Mouse (Mus musculus): ENCODE data around the gene Pcx. TPM values are rescaled to one million over a fixed set of nuclear protein-coding genes. Genes with fewer than 3 reads are reported as not detected.

The Pcx gene
- polyA plus RNA-seq, 1 experiment from 2014 or later, result 16.7 TPM

- Histone ChIP-seq H3K27me3 (ENCODE audit: control insufficient read depth, insufficient read depth, low read length) (peaks cover 16% of the 10 kb centered on the region), H3K27ac (ENCODE audit: low read depth, low read length) (no peak within 1 kb of the TSS), H3K36me3 (ENCODE audit: control insufficient read depth, insufficient read depth, low read length) (no peaks in the 10 kb centered on the region), H3K4me3 (ENCODE audit: low read length) (peak within 1 kb of the TSS; percentile 55), H3K9ac (ENCODE audit: low read depth, low read length) (peak within 1 kb of the TSS; percentile 70), H3K4me2 (replicated peaks; ENCODE audit: low read depth, low read length) (peak within 1 kb of the TSS; percentile 99), H3K4me1 (ENCODE audit: control insufficient read depth, insufficient read depth, low read length) (0 out of 2 replicates have a peak, but pooled peaks cover 3% of the 10 kb centered on the region), H3K9me3 (ENCODE audit: control insufficient read depth, low read length) (no peaks in the 10 kb centered on the region)
- WGBS, result 27% methylated on average over 21 of the region's 21 CpGs
- no peak; the same call in 1 of the 2 replicates for ATAC-seq (ENCODE audit: low FRiP score, low TSS enrichment)
Observed at GRCm38 (mm10) chr19:4477345-4478189, 32.7 kb upstream of the Pcx start, which contains the start of gene Syt12. Gene Syt12 (minus strand): TSS chr19:4477447.

- Histone ChIP-seq H3K4me3 (ENCODE audit: low read length) (no peak overlapping the region), H3K9ac (ENCODE audit: low read depth, low read length) (no peak overlapping the region), H3K36me3 (ENCODE audit: control insufficient read depth, insufficient read depth, low read length) (no peaks in the 10 kb centered on the region), H3K27me3 (ENCODE audit: control insufficient read depth, insufficient read depth, low read length) (peaks cover 16% of the 10 kb centered on the region), H3K4me2 (replicated peaks; ENCODE audit: low read depth, low read length) (no peak overlapping the region), H3K9me3 (ENCODE audit: control insufficient read depth, low read length) (no peaks in the 10 kb centered on the region), H3K27ac (ENCODE audit: low read depth, low read length) (no peak overlapping the region), H3K4me1 (ENCODE audit: control insufficient read depth, insufficient read depth, low read length) (0 out of 2 replicates have a peak, but pooled peaks cover 3% of the 10 kb centered on the region)
- no peak for ATAC-seq (ENCODE audit: low FRiP score, low TSS enrichment)
- WGBS, result 38% methylated on average over 1 of the region's 1 CpGs
Observed at GRCm38 (mm10) chr19:4478190-4478516, 32.1 kb upstream of the Pcx start.

DNA sequence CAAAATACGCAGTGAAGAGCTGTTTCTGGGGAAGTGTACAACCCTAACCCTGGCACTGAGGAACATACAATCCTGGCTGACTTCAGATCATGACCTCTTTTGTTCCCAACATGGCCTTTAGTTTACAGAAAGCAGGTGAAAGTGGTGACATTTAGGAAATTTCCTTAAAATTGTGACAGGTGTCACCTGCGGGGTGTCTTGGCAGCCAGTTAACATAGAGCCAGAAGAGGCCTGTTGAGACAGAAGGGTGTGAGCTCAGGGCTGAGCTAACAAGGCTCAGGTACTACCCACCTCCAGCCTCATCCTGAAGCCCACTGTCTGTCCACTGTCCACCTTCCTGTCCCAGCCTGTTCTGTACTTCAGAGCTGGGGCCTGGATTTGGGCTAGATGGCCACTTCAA lies 30.2 kb upstream of the Pcx start:
- H3K36me3 ChIP-seq (ENCODE audit: control insufficient read depth, insufficient read depth, low read length), result no peaks in the 10 kb centered on the region
- H3K9me3 ChIP-seq (ENCODE audit: control insufficient read depth, low read length), result no peaks in the 10 kb centered on the region
- 0 out of 2 replicates have a peak, but pooled peaks cover 8% of the 10 kb centered on the region for H3K4me1 ChIP-seq (ENCODE audit: control insufficient read depth, insufficient read depth, low read length)
- 79% methylated on average over 2 of the region's 2 CpGs for WGBS
- no peak overlapping the region for H3K4me2 ChIP-seq (replicated peaks; ENCODE audit: low read depth, low read length)
- no peak overlapping the region for H3K9ac ChIP-seq (ENCODE audit: low read depth, low read length)
- no peak overlapping the region for H3K4me3 ChIP-seq (ENCODE audit: low read length)
- no peak overlapping the region for H3K27ac ChIP-seq (ENCODE audit: low read depth, low read length)
- H3K27me3 ChIP-seq (ENCODE audit: control insufficient read depth, insufficient read depth, low read length), result peaks cover 16% of the 10 kb centered on the region
- no peak for ATAC-seq (ENCODE audit: low FRiP score, low TSS enrichment)

- Histone ChIP-seq H3K4me1 (ENCODE audit: control insufficient read depth, insufficient read depth, low read length) (0 out of 2 replicates have a peak, but pooled peaks cover 12% of the 10 kb centered on the region), H3K9ac (ENCODE audit: low read depth, low read length) (no peak overlapping the region), H3K4me2 (replicated peaks; ENCODE audit: low read depth, low read length) (no peak overlapping the region), H3K4me3 (ENCODE audit: low read length) (no peak overlapping the region), H3K9me3 (ENCODE audit: control insufficient read depth, low read length) (no peaks in the 10 kb centered on the region), H3K36me3 (ENCODE audit: control insufficient read depth, insufficient read depth, low read length) (no peaks in the 10 kb centered on the region), H3K27ac (ENCODE audit: low read depth, low read length) (no peak overlapping the region), H3K27me3 (ENCODE audit: control insufficient read depth, insufficient read depth, low read length) (peaks cover 10% of the 10 kb centered on the region)
- no peak for ATAC-seq (ENCODE audit: low FRiP score, low TSS enrichment)
- WGBS, result 45% methylated on average over 4 of the region's 4 CpGs
Observed at GRCm38 (mm10) chr19:4481326-4481725, 28.9 kb upstream of the Pcx start.

DNA sequence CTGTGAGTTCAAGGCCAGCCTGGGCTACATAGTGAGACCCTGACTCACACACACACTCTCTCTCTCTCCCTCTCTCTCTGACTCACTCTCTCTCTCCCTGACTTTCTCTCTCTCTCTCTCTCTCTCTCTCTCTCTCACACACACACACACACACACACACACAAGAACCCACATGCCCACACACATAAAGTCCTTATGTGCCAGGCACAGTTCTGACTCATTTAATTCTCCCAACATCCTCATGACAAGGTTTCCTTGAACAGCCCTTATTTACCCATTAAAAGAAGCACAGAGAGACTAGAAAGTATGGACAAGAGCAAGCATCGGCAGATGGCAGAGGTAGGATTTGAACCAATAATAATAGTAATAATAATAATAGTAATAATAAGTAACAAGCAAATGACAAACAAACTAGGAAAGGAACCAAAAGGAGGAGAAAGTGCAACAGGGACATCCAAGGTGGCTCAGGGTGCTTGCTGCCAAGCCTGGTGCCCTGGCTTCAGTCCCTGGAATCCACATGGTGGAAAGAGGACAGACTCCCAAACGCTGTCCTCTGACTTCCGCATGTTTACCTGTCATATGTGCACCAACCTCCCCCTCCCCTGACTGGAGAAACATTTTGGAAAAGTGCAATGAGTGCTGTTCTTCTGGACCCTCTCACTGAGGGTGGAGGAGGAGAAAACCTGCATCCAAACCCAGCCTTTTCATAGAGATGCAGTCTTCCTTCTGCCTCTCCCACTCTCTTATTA lies 28.0 kb upstream of the Pcx start:
- Histone ChIP-seq H3K27me3 (ENCODE audit: control insufficient read depth, insufficient read depth, low read length) (0 out of 2 replicates have a peak, but pooled peaks cover under 1% of the 10 kb centered on the region), H3K27ac (ENCODE audit: low read depth, low read length) (no peak overlapping the region), H3K9ac (ENCODE audit: low read depth, low read length) (no peak overlapping the region), H3K4me2 (replicated peaks; ENCODE audit: low read depth, low read length) (no peak overlapping the region), H3K4me1 (ENCODE audit: control insufficient read depth, insufficient read depth, low read length) (0 out of 2 replicates have a peak, but pooled peaks cover 9% of the 10 kb centered on the region), H3K36me3 (ENCODE audit: control insufficient read depth, insufficient read depth, low read length) (no peaks in the 10 kb centered on the region), H3K4me3 (ENCODE audit: low read length) (no peak overlapping the region), H3K9me3 (ENCODE audit: control insufficient read depth, low read length) (no peaks in the 10 kb centered on the region)
- 81% methylated on average over 3 of the region's 3 CpGs for WGBS
- no peak for ATAC-seq (ENCODE audit: low FRiP score, low TSS enrichment)

- Histone ChIP-seq H3K4me1 (ENCODE audit: control insufficient read depth, insufficient read depth, low read length) (0 out of 2 replicates have a peak, but pooled peaks cover 8% of the 10 kb centered on the region), H3K4me2 (replicated peaks; ENCODE audit: low read depth, low read length) (no peak overlapping the region), H3K36me3 (ENCODE audit: control insufficient read depth, insufficient read depth, low read length) (no peaks in the 10 kb centered on the region), H3K9me3 (ENCODE audit: control insufficient read depth, low read length) (no peaks in the 10 kb centered on the region), H3K9ac (ENCODE audit: low read depth, low read length) (no peak overlapping the region), H3K4me3 (ENCODE audit: low read length) (no peak overlapping the region), H3K27me3 (ENCODE audit: control insufficient read depth, insufficient read depth, low read length) (no peaks in the 10 kb centered on the region), H3K27ac (ENCODE audit: low read depth, low read length) (peak overlapping the region; percentile 10)
- 0 out of 2 replicates have a peak, but pooled peaks have one; percentile 40 for ATAC-seq (ENCODE audit: low FRiP score, low TSS enrichment)
- WGBS, result 9% methylated on average over 5 of the region's 5 CpGs
Observed at GRCm38 (mm10) chr19:4485006-4485405, 25.3 kb upstream of the Pcx start.

- H3K9ac ChIP-seq (ENCODE audit: low read depth, low read length), result no peak overlapping the region
- WGBS, result 87% methylated on average over 2 of the region's 2 CpGs
- 0 out of 2 replicates have a peak, but pooled peaks cover 8% of the 10 kb centered on the region for H3K4me1 ChIP-seq (ENCODE audit: control insufficient read depth, insufficient read depth, low read length)
- no peaks in the 10 kb centered on the region for H3K9me3 ChIP-seq (ENCODE audit: control insufficient read depth, low read length)
- ATAC-seq (ENCODE audit: low FRiP score, low TSS enrichment), result no peak
- H3K27ac ChIP-seq (ENCODE audit: low read depth, low read length), result no peak overlapping the region
- no peak overlapping the region for H3K4me3 ChIP-seq (ENCODE audit: low read length)
- H3K4me2 ChIP-seq (replicated peaks; ENCODE audit: low read depth, low read length), result no peak overlapping the region
- H3K36me3 ChIP-seq (ENCODE audit: control insufficient read depth, insufficient read depth, low read length), result no peaks in the 10 kb centered on the region
- no peaks in the 10 kb centered on the region for H3K27me3 ChIP-seq (ENCODE audit: control insufficient read depth, insufficient read depth, low read length)
Observed at GRCm38 (mm10) chr19:4487877-4488276, 22.4 kb upstream of the Pcx start.

DNA sequence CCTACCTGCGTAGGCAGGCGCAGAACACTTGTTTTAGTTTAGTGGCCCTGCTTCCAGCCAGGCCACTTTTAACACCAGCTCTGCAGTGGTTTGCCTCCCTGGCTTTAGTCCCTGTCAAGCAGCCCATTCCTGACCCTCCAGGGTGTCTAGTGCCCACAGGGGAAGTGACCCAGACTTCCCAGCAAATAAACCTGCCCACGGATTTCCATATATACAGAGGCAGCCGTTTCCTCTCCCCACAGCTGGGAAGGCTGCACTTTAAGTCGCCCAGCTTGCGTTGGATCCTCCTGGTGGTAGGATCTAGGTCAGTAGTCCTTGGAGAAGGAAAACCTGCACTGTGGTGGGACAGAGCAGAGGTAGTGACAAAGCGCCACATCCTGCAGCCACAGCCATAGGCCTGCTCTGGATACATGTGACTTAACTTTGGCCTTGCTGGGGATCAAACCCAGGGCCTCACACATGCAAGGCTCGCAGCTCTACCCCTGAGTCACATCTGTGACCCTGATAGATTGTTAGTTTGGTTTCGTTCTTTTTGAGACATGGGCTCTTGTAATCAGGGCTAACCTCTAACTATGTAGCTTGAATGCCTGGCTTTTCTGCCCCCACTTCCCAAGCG lies 19.1 kb upstream of the Pcx start:
- no peaks in the 10 kb centered on the region for H3K36me3 ChIP-seq (ENCODE audit: control insufficient read depth, insufficient read depth, low read length)
- H3K4me2 ChIP-seq (replicated peaks; ENCODE audit: low read depth, low read length), result no peak overlapping the region
- H3K27ac ChIP-seq (ENCODE audit: low read depth, low read length), result no peak overlapping the region
- ATAC-seq (ENCODE audit: low FRiP score, low TSS enrichment), result no peak
- H3K4me1 ChIP-seq (ENCODE audit: control insufficient read depth, insufficient read depth, low read length), result no peaks in the 10 kb centered on the region
- H3K4me3 ChIP-seq (ENCODE audit: low read length), result no peak overlapping the region
- H3K27me3 ChIP-seq (ENCODE audit: control insufficient read depth, insufficient read depth, low read length), result no peaks in the 10 kb centered on the region
- WGBS, result 55% methylated on average over 10 of the region's 10 CpGs
- H3K9me3 ChIP-seq (ENCODE audit: control insufficient read depth, low read length), result no peaks in the 10 kb centered on the region
- H3K9ac ChIP-seq (ENCODE audit: low read depth, low read length), result no peak overlapping the region
